Mouse (Mus musculus) olfactory bulb, adult 2 months (tissue): ENCODE measurements around the gene Lcn8. TPM values are rescaled to one million over a fixed set of nuclear protein-coding genes. Genes with fewer than 3 reads are reported as not detected.

ENCODE experiments used
- H3K27ac ChIP-seq: fragments of 200-500 bp; 2 replicates; pipeline ENCODE4 v1.5.1; 2012; ENCODE audit warnings: low read depth, low read length; ENCODE audit not compliant: insufficient read depth
- H3K4me1 ChIP-seq: fragments of 200-500 bp; 2 replicates; pipeline ENCODE4 v1.6.1; 2012; ENCODE audit warnings: low read length; ENCODE audit not compliant: control insufficient read depth, insufficient read depth
- H3K4me3 ChIP-seq: fragments of 200-500 bp; 2 replicates; pipeline ENCODE4 v1.5.1; 2012; ENCODE audit warnings: mild to moderate bottlenecking, low read depth, low read length, moderate library complexity; ENCODE audit not compliant: insufficient read depth
- CTCF ChIP-seq: fragments of 200-500 bp; IDR thresholded peaks from 2 replicates; pipeline ENCODE4 v1.5.1; 2012; ENCODE audit warnings: low read depth, mild to moderate bottlenecking, low read length, moderate library complexity; ENCODE audit not compliant: insufficient read depth
- POLR2A ChIP-seq: fragments of 200-500 bp; IDR thresholded peaks from 2 replicates; pipeline ENCODE4 v1.6.1; 2012; ENCODE audit warnings: mild to moderate bottlenecking, low read depth, low read length, moderate library complexity; ENCODE audit not compliant: insufficient read depth
- WGBS: fragments of 180-500 bp; shearing (Covaris S2); methylation state at CpG from one replicate; pipeline ENCODE4 v1.1.7; 2018; 5-methylcytosine and 5-hydroxymethylcytosine counted together
- polyA plus RNA-seq: library from polyadenylated mRNA; stranded (reverse); fragments of >200 nt; gene quantifications from 2 replicates; pipeline ENCODE4 v1.2.4, GENCODE M21; 2012; ENCODE audit warnings: low replicate concordance; ENCODE audit not compliant: missing spikeins, insufficient read depth, insufficient read length

Lcn8 gene
- polyA plus RNA-seq = not detected in 2 replicates

DNA sequence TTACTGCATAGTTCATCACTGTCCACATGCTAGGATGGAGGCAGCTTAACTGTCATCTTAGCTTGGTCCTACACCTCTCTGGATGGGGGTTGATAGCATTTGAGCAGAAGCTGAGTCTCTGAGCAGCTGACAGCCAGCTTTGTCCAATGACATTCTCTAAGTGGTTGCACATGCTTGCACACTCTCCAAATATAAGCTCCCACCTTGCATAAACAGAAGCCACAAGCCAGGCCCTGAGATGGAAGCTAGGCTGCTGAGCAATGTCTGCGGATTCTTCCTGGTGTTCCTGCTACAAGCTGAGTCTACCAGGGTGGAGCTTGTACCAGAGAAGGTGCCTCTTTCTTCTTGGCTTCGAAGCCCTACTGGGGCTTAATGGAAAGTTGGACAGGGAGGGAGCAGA, at the start of gene Lcn8:
Gene Lcn8, plus strand, starts transcription at position 219 of the 400 bp plus-strand sequence.
- Histone ChIP-seq H3K4me3 (no peak within 1 kb of the TSS), H3K4me1 (no peaks in the 10 kb centered on the region), H3K27ac (no peak within 1 kb of the TSS)
- TF ChIP-seq CTCF (no peak), POLR2A (no peak)
- 82% methylated on average over 2 of the region's 2 CpGs for WGBS

GRCm38 (mm10) chr2:25607761-25608622, 44.9 kb upstream of the Lcn8 start, which contains the start of gene Rabl6:
Gene Rabl6, minus strand, starts transcription at chr2:25608521.
- TF ChIP-seq POLR2A (peak; percentile 82; the same call in 1 of the 2 replicates), CTCF (no peak)
- Histone ChIP-seq H3K4me3 (peak within 1 kb of the TSS; percentile 78), H3K4me1 (peaks cover 9% of the 10 kb centered on the region), H3K27ac (peak within 1 kb of the TSS; percentile 77)
- WGBS = under 1% methylated on average over 80 of the region's 80 CpGs

DNA sequence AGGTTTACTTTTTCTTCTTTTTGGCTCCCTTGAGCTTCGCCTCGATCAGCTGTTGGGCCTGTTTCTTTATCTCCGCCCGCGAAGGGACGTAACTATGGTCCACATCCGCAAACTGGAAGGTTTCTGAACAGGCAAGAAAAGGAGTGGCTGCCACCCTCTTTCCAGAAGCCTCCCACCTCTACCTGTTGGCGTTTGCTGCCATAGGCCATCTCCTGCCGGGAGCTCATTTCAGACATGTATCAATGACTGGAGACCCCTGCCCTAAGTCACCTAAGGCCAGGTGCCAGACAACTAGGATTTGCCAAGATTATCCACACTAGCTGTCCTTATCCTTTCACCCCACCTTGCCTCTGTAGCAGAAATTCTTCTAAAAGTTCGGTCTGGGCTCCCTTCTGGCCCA, 44.2 kb upstream of the Lcn8 start:
- peak overlapping the region; percentile 78 for H3K4me3 ChIP-seq
- H3K4me1 ChIP-seq = peaks cover 9% of the 10 kb centered on the region
- TF ChIP-seq CTCF (no peak), POLR2A (no peak)
- WGBS = 59% methylated on average over 10 of the region's 10 CpGs
- peak overlapping the region; percentile 7; the same call in 1 of the 2 replicates for H3K27ac ChIP-seq

DNA sequence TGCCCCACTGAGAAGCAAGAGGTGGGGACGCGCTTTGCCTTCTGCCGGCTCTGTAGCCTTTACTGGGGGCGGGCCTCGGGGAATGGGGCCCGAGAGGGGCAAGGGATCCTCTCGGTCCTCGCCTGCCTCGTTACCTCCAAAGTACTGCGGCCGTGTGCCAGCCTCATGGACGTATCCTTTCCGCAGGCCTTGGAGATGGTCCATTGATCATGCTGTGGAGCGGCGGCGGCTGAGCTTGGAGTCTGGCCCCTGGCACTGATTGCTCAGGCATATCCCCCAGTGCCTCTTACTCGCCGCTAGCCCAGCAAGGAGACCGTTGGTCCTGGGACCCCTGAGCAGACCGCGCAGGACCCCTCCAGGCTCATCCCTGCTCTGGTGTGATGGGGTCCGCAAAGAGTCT, 36.5 kb upstream of the Lcn8 start:
- Histone ChIP-seq H3K27ac (no peak overlapping the region), H3K4me1 (peaks cover 14% of the 10 kb centered on the region), H3K4me3 (no peak overlapping the region)
- 15% methylated on average over 22 of the region's 22 CpGs for WGBS
- TF ChIP-seq POLR2A (no peak), CTCF (no peak)

GRCm38 (mm10) chr2:25617578-25617977, 35.3 kb upstream of the Lcn8 start, which contains the start of gene Ccdc183:
Gene Ccdc183, minus strand, starts transcription at chr2:25617678.
- TF ChIP-seq CTCF = no peak
- no peak for TF ChIP-seq POLR2A
- Histone ChIP-seq H3K4me3 (no peak within 1 kb of the TSS), H3K4me1 (peaks cover 18% of the 10 kb centered on the region), H3K27ac (no peak within 1 kb of the TSS)
- WGBS = 90% methylated on average over 3 of the region's 3 CpGs

DNA sequence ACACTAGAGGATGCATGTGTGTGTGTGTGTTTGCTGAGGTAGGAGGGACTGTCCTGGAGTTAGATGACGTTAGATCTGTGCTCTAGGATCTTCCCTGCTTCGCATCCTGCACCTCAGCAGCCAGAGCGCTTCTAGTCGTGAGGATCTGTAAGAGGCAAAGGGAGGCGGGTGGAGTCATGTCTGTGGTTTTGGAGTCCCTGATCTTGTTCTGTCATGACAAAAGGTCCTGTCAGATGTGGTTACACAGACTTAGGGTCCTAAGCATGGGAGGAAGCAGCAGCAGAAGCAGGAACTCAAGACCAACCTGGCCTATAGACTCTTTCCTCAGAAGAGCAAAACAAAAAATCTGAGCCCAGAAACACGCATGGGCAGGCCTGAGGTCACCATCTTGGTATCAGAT, 32.5 kb upstream of the Lcn8 start:
- H3K4me1 ChIP-seq = peaks cover 18% of the 10 kb centered on the region
- H3K27ac ChIP-seq = no peak overlapping the region
- WGBS = 88% methylated on average over 6 of the region's 6 CpGs
- TF ChIP-seq POLR2A (no peak), CTCF (no peak)
- no peak overlapping the region for H3K4me3 ChIP-seq

DNA sequence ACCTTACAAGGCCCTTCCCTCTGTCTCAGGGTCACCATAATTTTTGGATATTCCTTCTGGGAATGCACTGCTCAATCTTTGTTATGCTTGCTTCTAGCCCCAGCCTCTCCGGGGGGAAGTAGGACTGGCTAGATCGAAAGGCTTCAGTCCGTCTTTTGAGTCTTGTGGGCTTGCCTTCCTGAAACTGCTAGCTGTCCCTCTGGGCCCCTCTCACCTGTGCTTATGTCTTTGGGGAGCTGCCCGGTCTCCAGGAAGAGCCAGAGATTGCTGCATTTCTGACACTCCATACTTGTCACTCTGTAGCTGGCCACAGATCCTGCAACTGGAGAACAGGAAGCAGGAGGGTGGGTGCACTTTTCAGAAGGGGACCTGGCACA, 32.1 kb upstream of the Lcn8 start:
- TF ChIP-seq POLR2A (no peak), CTCF (no peak)
- H3K27ac ChIP-seq = no peak overlapping the region
- WGBS = 80% methylated on average over 4 of the region's 4 CpGs
- peaks cover 17% of the 10 kb centered on the region for H3K4me1 ChIP-seq
- H3K4me3 ChIP-seq = no peak overlapping the region

GRCm38 (mm10) chr2:25621229-25622200, 31.4 kb upstream of the Lcn8 start, which contains the start of gene Tmem141:
Gene Tmem141, minus strand, starts transcription at chr2:25622005.
- Histone ChIP-seq H3K4me3 (peak within 1 kb of the TSS; percentile 57), H3K4me1 (peaks cover 11% of the 10 kb centered on the region), H3K27ac (no peak within 1 kb of the TSS)
- peak; percentile 35; the same call in 1 of the 2 replicates for TF ChIP-seq POLR2A
- TF ChIP-seq CTCF = peak; percentile 49; the same call in 1 of the 2 replicates
- WGBS = 9% methylated on average over 34 of the region's 34 CpGs

- no peak for TF ChIP-seq POLR2A
- no peak for TF ChIP-seq CTCF
- WGBS = 74% methylated on average over 5 of the region's 5 CpGs
- H3K4me3 ChIP-seq = no peak overlapping the region
- H3K4me1 ChIP-seq = peaks cover 8% of the 10 kb centered on the region
- H3K27ac ChIP-seq = no peak overlapping the region
Measured at GRCm38 (mm10) chr2:25625986-25626385, 26.9 kb upstream of the Lcn8 start.
